Mouse (Mus musculus): ENCODE measurements around the gene Fgf2.

Fgf2 gene

GRCm38 (mm10) chr3:37360729-37361128 lies 12.6 kb downstream of the Fgf2 start:
- DNase-seq (ENCODE audit: low spot score): peak; percentile 57

DNA sequence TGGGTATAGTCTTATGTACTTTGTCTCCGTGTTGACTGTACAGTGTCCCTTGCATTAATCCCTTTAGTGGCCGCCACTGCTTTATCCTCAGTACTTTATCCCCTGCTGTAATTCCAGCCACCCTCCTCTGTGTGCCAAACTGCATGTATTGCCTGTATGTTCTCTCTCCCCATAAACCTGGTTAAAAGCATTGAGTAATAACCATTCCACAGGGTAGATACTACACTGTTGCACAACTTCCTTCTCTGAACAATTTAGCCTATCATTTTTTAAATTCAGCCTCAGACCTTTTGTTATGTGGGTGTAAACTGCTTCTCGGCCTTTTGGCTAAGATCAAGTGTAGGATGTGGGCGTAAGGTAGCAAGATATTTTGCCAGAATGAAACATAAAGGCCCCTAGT lies 17.0 kb downstream of the Fgf2 start:
- DNase-seq (ENCODE audit: low spot score): no peak

GRCm38 (mm10) chr3:37365976-37366375 lies 17.8 kb downstream of the Fgf2 start:
- no peak for DNase-seq (ENCODE audit: low spot score)

- no peak for DNase-seq (ENCODE audit: low spot score)
Observed at GRCm38 (mm10) chr3:37366381-37367053, 18.4 kb downstream of the Fgf2 start.

GRCm38 (mm10) chr3:37370407-37370806 lies 22.3 kb downstream of the Fgf2 start:
- DNase-seq (ENCODE audit: low spot score): no peak

GRCm38 (mm10) chr3:37373712-37374111 lies 25.6 kb downstream of the Fgf2 start:
- DNase-seq (ENCODE audit: low spot score): peak; percentile 24

- DNase-seq (ENCODE audit: low spot score): no peak
Observed at GRCm38 (mm10) chr3:37377926-37378325, 29.8 kb downstream of the Fgf2 start.

DNA sequence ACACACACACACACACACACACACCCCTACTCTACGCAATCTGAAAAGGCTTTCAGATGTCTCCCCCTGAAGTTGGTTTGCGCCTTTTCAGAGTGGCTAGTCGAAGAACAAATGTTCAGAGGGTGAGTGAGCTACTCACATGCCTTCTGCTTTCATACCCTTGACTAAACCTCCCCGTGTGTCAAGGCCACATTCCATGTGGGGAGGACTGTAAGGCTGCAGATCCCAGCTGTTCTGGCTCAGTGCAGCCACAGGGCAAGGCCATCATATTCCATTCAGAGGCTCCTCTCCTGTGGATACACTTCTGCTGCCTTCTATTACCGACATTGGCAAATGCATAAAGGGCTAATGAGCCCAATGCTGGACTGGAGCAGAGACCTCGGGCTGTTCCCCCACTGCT lies 30.3 kb downstream of the Fgf2 start:
- no peak for DNase-seq (ENCODE audit: low spot score)

DNA sequence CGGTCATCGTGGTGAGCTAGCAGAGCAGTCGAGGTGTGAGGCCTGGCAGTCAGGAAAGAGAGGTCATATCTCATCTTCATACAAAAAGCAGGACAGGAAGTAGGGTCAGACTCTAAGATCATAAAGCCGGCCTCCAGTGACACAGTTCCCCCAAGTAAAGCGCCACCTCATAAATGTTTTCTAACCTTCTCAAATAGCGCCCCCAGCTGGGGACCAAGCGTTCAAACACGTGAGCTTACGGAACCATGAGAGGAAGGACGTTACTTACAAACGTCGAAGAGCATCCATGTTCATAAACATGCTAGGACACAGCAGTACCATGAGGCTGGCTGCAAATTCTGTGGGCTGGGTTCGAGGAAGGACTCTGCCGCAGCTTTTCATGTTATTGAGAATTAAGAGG lies 31.1 kb downstream of the Fgf2 start:
- DNase-seq (ENCODE audit: low spot score): no peak

DNA sequence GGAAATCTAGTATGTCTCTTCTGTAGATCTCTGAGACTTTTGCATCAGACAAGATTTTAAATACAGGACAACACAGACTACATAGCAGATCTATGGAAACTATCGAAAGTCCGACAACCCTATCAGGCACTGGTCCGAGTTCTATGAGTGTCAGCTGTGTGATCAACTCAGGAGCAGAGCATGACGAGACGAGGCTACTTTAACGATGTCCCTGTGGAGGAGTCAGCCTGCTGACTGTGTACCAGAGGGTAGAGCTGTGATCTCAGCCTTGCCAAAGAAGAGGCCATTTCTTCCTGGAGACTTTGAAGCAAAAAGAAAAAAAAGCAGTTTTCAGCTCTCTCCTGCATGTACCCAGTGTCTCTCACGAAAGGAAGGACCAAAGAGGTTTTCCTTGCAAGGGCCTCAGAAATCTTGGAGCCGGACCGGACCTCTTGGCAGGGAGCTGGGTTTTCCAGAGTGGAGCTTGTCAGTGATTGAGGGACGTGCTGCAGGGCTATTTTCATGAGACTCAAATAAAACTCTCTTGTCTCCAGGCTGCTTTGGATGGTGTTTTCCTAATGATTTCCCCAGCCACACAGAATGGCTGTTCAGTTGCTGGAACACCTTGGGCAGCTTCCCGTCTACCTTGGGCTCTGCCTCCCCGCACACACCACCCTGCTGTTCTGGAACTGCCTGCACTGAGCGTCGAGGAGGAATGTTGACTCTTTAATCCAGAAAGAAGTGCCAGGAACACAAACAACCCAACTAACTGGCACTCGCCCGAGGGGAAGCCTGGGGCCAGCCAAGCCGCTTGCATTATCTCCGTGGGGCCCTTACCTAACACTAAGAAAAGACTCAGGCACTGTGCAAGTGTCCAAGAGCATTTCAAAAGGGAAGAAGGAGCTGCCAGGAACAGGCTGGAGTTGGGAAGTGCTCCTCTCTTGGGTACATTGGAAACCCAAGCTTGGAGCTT lies 32.1 kb downstream of the Fgf2 start:
- peak; percentile 60 for DNase-seq (ENCODE audit: low spot score)

GRCm38 (mm10) chr3:37381457-37381856 lies 33.3 kb downstream of the Fgf2 start:
- DNase-seq (ENCODE audit: low spot score): no peak

- no peak for DNase-seq (ENCODE audit: low spot score)
Observed at GRCm38 (mm10) chr3:37383096-37383765, 35.1 kb downstream of the Fgf2 start.

DNA sequence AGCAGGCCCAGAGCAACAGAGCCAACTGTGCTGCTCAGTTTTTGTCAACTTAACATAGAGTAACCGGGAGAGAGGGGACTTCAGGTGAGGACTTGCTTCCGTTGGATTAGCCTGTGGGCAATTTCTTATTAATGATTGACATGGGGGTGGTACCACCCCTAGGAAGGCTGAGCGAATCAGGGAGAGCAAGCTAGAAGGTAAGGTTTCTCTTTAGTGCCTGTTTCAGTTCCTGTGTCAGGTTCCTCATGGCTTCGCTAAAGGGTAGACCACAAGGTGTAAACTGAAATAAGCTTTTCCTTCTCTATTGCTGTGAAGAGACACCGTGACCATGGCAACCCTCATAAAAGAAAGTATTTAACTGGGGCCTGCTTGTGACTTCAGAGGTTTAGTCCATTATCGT lies 39.2 kb downstream of the Fgf2 start:
- peak; percentile 1 for DNase-seq (ENCODE audit: low spot score)

DNA sequence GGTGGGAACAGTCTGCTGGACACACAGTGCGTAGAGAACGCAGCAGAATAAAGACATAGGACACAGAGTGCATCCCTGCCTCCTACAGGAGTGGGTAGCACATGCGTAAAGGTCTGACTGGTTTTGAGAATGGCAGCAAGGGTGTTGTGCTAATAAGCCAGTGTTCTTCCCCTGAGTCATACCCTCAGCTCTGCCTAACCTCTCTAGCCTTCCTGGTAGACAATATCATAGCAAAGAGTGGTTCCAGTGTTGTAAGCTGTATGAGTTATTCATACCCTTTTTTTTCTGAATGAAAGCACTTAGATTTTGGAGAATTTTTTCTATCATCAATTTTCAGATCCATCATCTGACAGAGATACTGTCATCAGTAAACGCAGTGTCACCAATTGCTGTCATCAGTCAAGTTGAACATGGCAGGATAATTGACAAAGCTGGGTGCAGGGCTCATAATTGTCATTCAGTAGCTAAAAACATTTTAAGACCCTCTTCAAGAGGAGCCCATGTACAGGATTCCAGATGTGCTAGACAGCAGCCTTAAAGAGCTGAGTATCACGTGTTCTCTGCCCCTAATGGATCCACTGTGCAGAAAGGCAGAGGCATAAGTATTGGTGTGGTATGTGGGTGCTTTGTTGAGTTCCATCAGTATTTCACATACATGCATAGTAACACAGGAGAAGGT lies 48.9 kb downstream of the Fgf2 start:
- DNase-seq (ENCODE audit: low spot score): no peak

DNA sequence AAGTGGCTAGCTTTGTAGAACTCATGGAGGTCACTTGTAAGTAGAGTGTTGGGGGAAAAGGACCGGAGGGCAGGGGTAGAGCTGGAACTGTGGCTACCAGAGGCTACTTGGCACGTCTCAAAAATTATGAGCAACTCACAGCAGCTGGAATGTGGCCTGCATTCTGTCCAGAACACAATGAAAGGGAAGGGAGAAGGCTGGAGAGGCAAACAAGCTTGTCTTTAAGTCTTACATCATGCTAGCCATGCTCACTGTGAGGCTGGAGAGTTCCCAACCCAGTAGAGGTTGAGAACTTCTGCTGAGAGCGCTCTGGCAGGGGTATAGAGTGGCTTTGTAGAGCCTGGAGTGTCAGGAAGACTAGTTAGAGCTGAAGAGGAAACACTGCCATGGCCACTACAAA lies 49.5 kb downstream of the Fgf2 start:
- no peak for DNase-seq (ENCODE audit: low spot score)

GRCm38 (mm10) chr3:37398661-37399395 lies 50.7 kb downstream of the Fgf2 start:
- DNase-seq (ENCODE audit: low spot score): peak; percentile 67

DNA sequence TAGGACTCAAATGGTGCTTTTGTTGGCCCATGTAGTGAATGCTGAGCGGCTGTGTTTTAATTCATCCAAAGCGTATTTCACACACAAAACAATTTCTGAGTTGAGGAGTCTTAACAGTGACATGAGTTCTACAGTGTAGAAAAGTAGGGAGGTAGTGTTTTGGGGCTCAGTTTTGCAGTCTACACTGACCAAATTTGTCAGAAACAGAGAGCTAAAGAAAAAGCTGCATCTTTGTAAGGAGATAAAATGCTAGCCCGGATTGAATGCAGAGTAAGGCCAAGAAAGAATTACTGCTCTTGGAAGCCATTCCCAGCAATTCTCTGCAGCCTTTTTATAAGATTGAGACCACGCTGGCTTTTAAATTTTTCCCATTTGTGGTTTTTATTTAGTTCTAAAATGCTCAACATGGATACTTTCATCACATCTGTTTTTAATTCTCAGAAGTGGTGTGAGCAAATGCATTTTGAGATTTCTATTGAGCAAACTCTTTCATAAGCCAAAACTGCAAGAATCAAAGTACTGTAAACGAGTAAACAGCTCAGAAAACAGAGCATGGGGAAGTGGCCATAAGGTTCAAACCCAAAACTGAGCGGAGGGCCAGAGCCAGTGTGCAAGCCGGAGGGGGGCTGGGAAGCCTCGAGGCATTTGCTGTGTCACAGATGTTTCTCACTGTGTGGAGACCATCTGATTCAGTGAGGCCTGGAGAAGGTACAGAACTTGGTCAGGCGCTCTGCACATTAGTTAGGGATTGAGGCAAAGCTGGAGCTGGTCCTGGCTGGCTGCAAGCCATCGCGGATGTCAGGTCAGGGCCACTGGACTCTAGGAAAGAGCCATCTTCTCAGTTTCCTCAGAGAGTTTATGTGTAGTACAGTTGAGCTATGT lies 53.8 kb downstream of the Fgf2 start:
- peak; percentile 53 for DNase-seq (ENCODE audit: low spot score)

GRCm38 (mm10) chr3:37407598-37407997 lies 59.5 kb downstream of the Fgf2 start:
- DNase-seq (ENCODE audit: low spot score): no peak

DNA sequence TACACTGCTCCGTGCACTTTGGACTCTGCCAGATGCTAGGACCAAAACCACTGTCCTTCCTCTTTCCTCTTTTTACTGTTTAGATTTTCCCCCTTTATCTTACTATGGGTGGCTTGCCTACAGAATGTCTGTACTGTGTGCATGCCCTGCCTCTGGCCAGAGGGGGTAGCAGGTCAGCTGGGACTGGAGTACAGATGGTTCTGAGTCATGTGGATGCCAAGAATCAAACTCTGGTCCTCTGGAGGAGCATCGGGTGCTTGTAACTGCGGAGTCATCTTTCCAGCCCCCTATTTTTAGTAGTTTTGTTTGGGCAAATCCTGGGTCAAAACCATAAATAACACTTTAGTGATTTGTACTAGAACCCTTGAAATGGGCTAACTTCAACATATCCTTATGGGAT lies 65.3 kb downstream of the Fgf2 start:
- DNase-seq (ENCODE audit: low spot score): no peak

DNA sequence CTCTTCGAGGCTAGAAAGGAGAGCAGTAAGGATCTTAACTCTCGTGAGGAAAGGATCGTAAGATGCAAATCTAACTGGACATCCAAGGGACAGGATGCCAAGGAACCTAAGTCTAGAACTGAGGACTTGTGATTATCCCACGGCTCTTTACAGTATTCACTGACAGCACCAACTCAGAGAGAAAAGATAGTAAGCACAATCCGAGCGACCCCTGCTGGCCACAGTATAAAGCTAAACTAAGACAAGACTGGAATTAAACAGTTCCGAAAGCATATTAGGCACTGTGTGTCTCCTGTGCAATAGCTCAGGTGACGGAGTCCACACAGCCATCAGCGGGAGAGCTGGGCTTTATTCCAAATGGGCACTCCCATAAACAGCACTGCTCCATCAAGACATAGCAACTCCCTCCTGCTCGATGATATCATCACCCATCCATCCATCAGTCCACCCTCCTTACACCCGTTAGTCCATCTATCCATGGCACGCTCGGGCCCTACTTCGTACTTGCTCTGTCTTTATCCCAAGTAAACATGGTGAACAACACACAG lies 66.3 kb downstream of the Fgf2 start:
- peak; percentile 79 for DNase-seq (ENCODE audit: low spot score)

All from urinary bladder, postnatal 14 days (tissue).